Mouse (Mus musculus) mature B cell (primary cell): ENCODE data around the gene Ube2t.

ENCODE experiments used
- in situ Hi-C: fragments of 300-500 bp; cut with MboI; formaldehyde crosslinking; loops from 2 replicates; pipeline ENCODE4 v1.14.3; 2019

Ube2t gene

DNA sequence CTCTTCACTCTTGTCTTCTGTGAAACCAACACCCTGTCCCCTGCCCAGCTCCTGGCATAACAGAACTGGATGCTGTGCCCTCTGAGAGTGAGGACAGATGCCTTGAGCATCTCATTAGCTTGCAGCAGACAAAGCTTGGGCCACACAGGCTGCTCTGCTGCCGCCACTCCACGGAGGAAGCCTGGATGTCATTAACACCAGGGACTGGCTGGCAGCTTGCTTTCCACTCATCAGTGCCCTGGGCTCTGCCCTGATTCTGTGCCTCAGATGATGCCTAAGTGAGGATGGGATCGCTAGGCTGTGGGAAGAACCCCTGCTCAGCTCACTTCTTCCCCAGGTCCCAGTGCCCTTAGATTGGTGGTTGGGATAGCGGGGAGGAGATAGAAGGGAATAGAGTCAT lies 33.1 kb downstream of the Ube2t start:
- in situ Hi-C loops = no loop called here

DNA sequence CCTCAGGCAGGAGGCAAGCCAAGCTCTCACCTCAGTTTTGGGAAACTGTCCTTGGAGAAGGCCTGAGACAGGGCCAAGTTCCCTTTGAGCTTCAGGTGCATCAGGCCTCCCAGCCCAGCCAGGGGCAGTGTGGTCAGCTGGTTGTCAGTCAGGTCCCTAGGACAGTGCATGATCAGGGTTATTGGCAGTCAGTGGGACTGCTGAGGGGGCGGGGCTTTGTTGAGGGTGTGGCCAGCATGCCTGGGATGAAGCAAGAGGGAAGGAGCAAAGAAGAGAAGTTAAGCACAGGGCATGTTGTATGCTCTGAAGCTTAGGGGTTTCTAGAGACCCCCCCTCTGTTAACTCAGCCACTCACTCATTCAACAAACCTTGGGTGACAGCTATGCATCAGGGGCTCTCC lies 33.6 kb downstream of the Ube2t start:
- in situ Hi-C loops = no loop called here

DNA sequence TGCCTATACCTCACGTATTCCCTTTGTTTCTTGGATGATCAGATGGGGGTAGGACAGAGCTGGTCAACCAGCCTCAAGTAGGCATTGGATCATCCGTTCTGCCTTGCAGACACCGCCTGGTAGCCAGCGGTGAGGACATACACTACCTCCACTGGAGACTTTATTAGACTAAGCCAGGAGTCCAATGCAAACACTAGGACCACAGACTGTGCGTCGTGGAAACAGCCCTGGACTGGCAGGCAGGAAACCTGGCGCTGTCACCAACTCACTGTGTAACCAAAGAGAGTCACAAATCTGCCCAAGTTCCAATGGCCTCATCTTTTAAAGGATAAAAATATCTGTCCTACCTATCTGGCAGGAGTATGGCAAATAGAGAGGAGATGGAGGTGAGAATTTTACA lies 34.1 kb downstream of the Ube2t start:
- in situ Hi-C loops = no loop called here

DNA sequence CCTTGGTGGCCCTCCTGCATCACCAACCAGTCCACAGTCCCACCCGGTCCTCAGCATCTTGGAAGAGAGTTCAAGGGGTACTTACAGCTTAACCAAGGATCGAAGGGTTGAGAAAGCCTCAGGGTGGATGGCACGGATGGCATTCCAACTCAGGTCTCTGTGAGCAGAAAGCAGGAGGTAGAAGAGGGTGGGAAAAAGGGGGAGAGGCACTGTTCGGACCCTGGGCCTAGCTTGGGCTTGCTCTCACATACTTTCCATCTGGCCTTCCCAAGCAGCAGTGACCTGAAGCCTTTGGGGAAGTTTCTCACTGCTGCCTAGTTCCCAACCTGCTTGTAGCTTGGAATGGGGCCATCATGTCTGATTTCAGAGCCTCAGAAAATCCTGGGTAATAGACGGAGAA lies 35.2 kb downstream of the Ube2t start:
- in situ Hi-C loops = no loop called here

DNA sequence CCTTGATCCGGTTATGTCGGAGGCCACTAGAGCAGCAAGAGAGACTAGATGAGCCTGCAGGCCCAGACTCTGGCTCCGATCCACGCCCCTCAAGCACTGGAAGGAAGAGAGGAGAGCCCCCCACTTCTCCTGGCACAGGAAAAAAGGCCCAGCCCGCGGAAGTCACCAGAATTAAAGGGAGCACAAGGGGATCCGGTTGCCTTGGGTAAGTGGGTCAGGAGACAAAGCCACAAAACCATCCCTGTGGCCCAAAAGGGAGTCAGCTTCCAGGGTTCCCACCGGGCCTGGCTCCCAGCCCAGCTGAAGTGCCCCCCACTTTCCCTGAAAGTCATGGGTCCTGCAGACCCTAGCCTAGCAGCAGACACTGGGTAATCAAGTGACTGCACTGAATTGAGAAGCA lies 35.9 kb downstream of the Ube2t start:
- in situ Hi-C loops = no loop called here

DNA sequence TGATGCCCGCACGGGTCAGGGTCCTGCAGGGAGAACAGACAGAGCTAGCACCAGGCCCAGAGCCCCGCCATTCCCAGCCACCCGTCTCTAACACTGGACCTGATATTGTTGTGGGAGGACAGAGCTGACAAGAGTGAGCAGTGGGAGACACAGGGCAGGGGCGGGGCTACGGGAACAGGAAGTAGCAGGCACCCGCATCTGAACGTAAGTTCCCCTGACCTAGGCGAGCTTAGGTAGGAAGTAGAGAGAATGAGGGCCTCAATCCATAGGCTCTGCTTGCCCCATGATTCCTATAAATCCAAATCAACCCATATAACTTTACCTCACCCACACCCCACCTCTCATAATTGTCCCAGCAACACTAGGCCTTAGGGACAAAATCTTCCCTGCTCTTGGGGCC lies 38.2 kb downstream of the Ube2t start:
- in situ Hi-C loops = no loop called here

DNA sequence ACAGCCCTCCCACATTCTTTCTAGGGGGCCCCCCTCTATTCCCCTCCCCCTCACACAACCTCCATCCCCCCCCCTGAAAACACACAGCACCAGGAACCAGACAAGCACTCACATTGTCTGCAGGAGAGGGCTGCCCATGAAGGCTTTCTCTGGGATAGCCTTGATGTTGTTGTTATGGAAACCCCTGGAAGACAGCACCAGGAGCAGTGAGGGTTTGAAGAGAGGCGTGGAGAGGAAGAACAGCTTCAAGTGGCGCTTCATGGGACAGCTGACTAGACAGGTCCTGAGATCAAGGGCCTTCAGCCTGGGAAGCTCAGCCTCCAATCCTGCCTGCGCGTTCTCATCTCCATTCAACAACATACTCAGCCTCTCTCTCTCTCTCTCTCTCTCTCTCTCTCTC lies 41.0 kb downstream of the Ube2t start:
- in situ Hi-C loops = no loop called here

DNA sequence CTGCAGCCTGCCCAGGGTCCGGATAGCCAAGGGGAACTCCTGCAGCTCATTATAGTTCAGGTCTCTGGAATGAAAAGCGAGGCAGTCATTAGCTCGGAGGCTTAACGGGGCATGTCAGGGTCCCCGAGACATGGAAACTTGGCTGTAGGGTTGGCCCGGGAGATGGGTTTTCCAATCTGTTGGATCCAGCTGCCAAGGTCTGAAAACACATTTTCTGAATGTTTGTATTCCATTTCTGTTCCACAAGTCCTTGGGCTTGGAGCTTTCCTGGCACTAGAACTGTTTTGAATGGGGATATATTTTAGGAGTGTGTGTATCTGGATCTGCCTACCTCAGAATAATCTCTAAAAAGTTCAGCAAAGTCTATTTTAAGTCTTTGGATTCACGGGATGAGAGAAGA lies 43.3 kb downstream of the Ube2t start:
- in situ Hi-C loops = no loop called here

DNA sequence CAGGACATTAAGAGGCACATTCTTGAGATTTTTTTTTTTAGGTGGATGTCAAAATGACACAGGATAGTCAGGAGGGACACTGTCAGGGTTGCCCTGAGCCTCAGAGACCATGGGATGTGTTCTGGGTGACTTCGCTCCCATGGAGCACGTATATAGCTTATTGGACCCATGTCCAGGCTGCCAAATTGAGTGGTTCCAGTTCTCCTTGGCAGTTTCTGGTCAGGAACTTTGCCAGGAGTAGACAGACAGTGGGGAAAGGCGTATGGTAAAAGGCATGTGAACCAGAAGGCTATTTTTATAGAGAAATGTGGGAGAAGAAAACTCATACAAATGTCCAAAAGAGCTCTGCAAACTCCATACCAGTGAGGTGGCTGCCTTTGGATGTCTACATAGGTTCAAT lies 47.5 kb downstream of the Ube2t start:
- in situ Hi-C loops = no loop called here

DNA sequence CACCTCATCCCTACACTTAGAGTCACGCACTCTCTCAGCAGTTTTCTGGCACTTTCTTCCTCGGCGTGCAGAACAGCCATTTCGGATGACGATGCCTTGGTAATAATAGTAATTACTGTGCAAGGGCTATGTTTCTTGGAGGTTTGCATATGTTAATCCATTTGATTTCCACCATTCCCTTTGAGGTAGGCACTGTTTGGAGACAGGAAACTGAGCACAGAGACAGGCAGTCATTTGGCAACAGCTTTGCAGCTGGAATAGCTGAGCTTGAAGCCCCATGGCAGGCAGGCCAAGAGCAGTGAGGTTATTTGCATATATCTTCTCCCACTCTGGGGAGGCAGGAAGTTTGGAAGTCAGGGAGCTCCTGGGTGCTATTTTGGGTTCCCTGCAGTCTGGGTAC lies 49.5 kb downstream of the Ube2t start:
- in situ Hi-C loops = no loop called here

DNA sequence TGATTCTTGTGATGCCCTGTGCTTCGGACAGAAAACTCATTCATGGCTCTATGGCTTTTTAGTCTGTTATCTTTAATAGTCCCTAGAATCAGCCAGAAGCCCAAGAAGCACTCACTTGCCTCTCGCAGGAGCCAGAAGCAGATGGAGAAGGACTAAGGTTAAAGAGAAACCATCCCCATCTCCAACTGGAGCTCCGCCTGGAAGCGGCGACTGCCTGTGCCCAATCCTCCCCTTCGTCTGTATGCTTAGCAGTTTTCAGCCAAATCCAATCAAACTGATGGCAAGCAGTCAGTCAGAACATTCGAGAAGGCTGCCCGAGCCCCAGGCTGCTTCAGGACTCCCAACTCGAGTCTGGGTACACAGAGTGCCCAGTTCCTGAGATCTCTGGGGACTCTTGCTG lies 50.1 kb downstream of the Ube2t start:
- in situ Hi-C loops = no loop called here

DNA sequence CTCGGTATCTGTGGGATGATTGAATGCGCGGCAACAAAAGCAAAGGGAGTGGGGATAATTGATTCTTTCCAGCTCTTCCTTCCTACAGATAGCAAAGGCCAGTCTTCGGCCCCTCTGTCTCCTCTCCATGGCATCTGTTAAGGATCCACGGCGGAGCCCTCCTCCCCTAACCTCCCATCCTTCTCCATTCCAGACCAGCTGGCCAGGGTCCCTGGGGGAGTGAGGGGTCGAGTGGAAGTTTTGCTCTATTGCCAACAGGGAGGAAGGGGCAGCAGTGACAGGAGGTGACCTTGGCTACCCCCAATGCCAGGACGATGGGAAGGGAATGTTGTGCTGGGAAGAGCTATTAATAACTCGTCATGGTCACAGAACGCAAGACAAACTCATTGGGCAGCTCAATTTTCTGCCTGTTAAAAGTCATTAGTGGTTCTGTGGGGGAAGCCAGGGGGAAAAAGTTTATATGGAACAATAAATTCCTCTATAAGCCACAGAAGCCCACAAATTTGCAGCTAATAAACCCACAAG lies 52.6 kb downstream of the Ube2t start:
- in situ Hi-C loops = no loop called here

DNA sequence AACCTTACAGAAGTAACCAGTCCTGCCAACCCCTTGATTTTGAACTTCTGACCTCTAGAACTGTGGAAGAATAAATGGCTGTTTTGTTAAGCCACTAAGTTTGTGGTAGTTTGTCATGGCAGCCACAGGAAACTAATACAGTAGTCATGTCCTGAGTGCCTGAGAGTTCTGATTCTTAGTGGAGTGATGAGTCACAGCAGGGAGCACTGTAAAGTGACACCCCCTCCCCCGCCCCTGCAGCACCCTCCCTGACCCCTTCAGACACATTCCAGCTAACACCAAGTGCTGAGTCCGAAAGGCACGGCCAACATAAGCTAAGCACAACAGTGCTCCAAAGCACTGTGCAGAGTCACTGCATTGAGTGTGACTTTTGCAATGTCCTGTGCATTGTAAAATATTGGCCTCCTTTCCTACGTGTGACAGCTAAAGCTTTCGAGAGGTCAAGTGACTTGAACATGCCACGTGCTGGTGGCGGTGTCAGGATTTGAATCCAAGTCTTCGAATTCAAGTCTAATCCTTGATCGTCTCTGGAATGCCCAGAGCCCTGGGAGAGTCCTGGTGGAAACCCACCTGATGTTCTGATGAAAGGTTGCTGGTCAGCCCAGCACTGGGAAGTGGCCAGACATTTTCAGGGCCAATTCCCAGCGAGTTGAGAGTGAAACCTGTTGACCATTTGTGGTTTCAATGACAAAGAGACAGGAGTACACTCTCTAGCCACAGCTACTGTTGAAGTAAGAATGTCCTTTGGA lies 54.7 kb downstream of the Ube2t start:
- in situ Hi-C loops = no loop called here

DNA sequence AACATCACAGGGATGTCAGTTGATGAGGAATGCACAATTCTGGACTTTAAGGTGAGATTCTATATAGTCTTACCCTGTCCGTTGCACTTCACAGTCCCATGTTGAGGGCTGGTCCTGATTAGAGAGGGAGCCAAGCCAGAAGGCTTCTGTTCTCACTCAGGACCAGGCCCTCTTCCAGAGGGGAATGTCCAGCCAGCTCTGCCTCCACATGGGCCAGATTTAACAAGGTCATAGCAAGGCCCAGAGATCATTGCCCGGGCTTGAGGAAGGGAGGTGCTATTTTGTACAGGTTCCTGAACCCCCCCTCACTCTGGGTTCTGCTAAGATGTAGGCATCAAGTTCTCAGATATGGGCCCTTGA lies 55.3 kb downstream of the Ube2t start:
- in situ Hi-C loops = no loop called here

DNA sequence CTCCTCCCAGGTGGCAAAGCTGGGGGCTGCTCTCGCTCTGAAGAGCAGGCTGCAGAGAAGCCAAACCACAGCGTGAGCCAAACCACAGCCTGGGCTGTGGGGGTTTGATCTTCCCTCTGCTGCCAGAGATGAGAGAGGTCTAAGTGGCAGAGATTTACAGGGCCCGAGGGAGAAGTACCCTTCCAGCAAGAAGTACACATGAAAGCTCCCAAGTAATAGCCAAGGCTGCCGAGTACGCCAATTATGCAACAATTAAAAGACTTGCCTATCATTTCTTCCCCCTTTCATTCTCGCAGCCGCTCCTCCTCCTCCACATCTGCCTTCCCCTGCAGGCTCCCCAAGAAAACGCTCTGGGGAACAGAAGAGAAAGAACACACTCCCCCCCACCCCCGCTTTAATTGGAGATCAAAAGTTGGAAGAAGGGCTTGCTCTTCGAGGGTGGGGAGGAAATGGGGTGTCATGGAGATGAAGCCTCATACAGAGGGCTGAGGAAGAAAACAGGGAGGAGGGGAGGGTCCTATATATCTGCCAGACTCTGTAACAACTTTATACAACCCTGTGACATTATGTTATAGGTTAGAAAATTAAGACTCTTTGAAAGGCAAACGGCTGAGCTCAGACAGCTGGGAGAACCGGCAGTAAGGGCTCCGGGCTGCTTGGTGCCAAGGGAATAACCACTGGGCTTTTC lies 56.9 kb downstream of the Ube2t start:
- in situ Hi-C loops = no loop called here

DNA sequence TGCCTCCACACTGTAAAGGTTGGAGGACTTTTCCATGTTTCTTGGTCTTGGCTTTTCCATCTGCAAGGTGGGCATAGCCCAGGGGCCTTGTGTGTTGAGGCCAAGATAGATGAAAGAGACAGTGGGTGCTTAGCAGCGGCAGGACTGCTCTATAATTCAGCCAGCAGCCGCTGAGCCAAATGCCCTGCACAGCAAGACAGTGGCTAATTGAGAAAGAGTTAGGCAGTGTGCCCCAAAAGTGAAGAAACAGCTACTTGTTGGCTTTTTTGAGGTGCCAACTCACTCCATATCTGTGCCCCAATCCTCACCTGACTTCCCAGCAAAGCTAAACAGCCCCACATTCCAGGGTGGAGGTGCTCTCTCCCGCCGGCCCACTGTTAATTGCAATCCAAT lies 57.4 kb downstream of the Ube2t start:
- in situ Hi-C loops = no loop called here

DNA sequence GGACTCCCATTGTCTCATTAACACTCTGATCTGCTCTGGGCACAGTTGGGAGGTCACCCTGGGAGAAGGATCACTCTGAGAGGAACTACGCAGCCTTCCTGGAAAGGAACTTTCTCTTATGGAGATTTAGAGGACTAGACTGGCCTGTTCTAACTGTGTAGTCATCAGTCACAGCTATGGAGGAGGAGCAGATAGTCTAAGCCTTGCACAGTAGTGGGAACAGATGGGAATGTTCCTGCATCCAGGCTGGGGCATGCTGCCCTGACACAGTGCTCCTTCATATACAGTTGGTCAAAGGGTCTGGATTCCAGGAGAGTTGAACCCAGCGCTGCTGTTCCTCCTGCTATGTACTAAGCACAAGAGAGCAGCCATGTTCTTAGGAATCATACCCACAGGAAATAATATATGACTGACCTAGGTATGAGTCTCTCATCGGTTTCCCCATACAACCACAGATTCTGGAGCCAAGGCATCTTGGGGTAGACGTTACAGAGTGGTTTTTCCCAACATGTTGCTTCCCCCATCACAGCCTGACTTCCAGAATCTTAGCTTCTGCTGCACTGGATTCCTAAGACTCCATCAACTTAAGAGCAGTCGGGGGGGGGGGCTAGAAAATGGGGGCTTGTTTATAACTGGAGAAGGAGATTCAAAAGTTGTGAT lies 58.0 kb downstream of the Ube2t start:
- in situ Hi-C loops = no loop called here

DNA sequence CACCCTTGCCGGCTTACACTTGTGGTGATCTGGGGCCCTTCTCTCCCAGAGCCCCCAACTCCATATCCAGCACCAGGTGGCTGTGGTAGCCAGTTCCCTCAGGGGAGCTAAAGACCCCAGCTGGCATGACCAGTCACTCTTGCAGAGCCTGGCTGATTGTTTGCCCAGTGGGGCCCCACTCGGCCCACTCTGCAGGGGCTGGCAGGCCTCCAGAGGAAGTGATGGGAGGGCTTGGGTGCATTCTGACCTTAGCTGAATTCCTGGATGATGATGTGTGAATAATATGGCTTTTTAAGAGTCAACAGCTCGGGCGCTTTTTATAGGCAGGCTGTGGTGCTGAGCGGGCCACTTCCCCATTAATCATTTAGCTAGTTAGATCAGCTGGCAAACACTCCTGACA lies 58.6 kb downstream of the Ube2t start:
- in situ Hi-C loops = no loop called here

DNA sequence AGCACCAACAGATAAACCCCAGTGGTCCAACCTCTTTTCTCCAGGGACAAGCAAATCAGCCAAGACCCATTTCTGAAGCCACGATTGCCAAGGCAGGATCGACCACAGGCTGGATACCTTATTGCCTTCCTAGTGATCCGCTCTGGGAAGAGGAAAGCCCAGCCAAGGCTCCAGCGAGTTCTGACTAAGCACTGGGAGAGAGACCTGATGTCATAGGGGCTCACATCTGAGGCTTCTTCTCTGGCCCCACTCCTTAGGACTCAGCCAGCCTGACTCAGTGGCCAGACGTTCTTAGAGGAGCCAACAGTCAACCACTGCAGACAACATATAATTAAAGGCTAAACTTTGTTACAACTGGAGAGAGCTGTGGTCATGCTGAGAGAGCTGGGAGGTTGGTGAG lies 59.6 kb downstream of the Ube2t start:
- in situ Hi-C loops = no loop called here

DNA sequence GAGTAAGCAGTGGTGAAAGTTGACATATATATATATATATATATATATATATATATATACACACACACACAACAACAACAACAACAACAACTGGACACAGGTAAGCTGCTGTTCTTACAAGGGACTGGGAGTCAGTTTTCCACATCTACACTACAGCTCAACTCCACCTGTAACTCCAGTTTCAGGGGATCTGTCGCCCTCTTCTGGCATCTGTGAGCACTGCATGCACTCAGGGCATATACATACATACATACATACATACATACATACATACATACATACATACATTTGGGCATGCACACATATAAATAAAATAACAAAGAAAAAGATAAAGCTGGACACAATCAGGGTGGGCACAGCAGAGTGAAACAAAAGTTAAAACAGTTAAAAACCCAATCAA lies 61.2 kb downstream of the Ube2t start:
- in situ Hi-C loops = no loop called here
